Mouse (Mus musculus) forebrain, embryonic 13.5 days (tissue): ENCODE results near the gene Ints1. TPM values are rescaled to one million over a fixed set of nuclear protein-coding genes. Genes with fewer than 3 reads are reported as not detected.
A peak's percentile ranks its signal among the peaks of the same experiment; 100 is the strongest.
"Not testable (repeated sequence)": the region's sequence is repeated elsewhere in the genome, so short reads cannot be mapped to it uniquely, and the experiment has no call there.

Experiments used
- ATAC-seq: fragments of 200-750 bp; cut with Nextera tagmentation; 2 replicates; pipeline ENCODE4 v1.8.0; 2017
- H3K27ac ChIP-seq: fragments of 300-500 bp; sonication (generic); 2 replicates; pipeline ENCODE4 v1.5.1; 2015; ENCODE audit warnings: inconsistent platforms, mild to moderate bottlenecking, moderate library complexity
- H3K27me3 ChIP-seq: fragments of 300-500 bp; sonication (generic); 2 replicates; pipeline ENCODE4 v1.6.1; 2015; ENCODE audit warnings: mild to moderate bottlenecking, inconsistent platforms
- H3K36me3 ChIP-seq: fragments of 300-500 bp; sonication (generic); 2 replicates; pipeline ENCODE4 v1.6.1; 2015; ENCODE audit warnings: mild to moderate bottlenecking, inconsistent platforms; ENCODE audit not compliant: poor library complexity, severe bottlenecking
- H3K4me1 ChIP-seq: fragments of 300-500 bp; sonication (generic); 2 replicates; pipeline ENCODE4 v1.6.1; 2015; ENCODE audit warnings: inconsistent platforms
- H3K4me2 ChIP-seq: fragments of 300-500 bp; sonication (generic); 2 replicates; pipeline ENCODE4 v1.6.1; 2015; ENCODE audit warnings: inconsistent platforms, mild to moderate bottlenecking, moderate library complexity
- H3K4me3 ChIP-seq: fragments of 300-500 bp; sonication (generic); 2 replicates; pipeline ENCODE4 v1.5.1; 2015; ENCODE audit warnings: mild to moderate bottlenecking, inconsistent platforms
- H3K9ac ChIP-seq: fragments of 300-500 bp; sonication (generic); 2 replicates; pipeline ENCODE4 v1.6.1; 2015; ENCODE audit warnings: mild to moderate bottlenecking, inconsistent platforms
- H3K9me3 ChIP-seq: fragments of 300-500 bp; sonication (generic); replicated peaks from 2 replicates; pipeline ENCODE4 v1.6.1; 2016; ENCODE audit warnings: inconsistent platforms
- WGBS: fragments of 180-500 bp; shearing (Covaris S2); methylation state at CpG from one replicate; pipeline ENCODE4 v1.1.7; 2015; 5-methylcytosine and 5-hydroxymethylcytosine counted together
- polyA plus RNA-seq: library from polyadenylated mRNA; unstranded; fragments of >200 nt; fragmentation: Nextera tagmentation; extraction: Ambion mirVana; gene quantifications from 2 replicates; pipeline ENCODE4 v1.2.1, GENCODE M21; 2015

The Ints1 gene
- polyA plus RNA-seq, 1 experiment from 2014 or later = 23.5 TPM

GRCm38 (mm10) chr5:139745771-139746170 lies 29.7 kb downstream of the Ints1 start:
- H3K27ac ChIP-seq = no peak overlapping the region
- H3K4me3 ChIP-seq = no peak overlapping the region
- H3K36me3 ChIP-seq = peaks cover 9% of the 10 kb centered on the region
- no peaks in the 10 kb centered on the region for H3K4me1 ChIP-seq
- no peaks in the 10 kb centered on the region for H3K9me3 ChIP-seq
- 11% methylated on average over 3 of the region's 3 CpGs for WGBS
- H3K27me3 ChIP-seq = peaks cover 30% of the 10 kb centered on the region
- no peak; the same call in 1 of the 2 replicates for ATAC-seq
- no peak overlapping the region for H3K9ac ChIP-seq
- no peak overlapping the region for H3K4me2 ChIP-seq

- not testable (repeated sequence) for H3K27ac ChIP-seq, H3K36me3 ChIP-seq, H3K4me2 ChIP-seq, H3K4me1 ChIP-seq, ATAC-seq, H3K9me3 ChIP-seq, H3K4me3 ChIP-seq, H3K9ac ChIP-seq
- H3K27me3 ChIP-seq = peaks cover 22% of the 10 kb centered on the region
- 58% methylated on average over 3 of the region's 3 CpGs for WGBS
Measured at GRCm38 (mm10) chr5:139742640-139743039, 32.8 kb downstream of the Ints1 start.

GRCm38 (mm10) chr5:139738592-139739315 lies 36.7 kb downstream of the Ints1 start:
- H3K9me3 ChIP-seq = no peaks in the 10 kb centered on the region
- no peak for ATAC-seq
- H3K4me3 ChIP-seq = no peak overlapping the region
- no peak overlapping the region for H3K27ac ChIP-seq
- peaks cover 19% of the 10 kb centered on the region for H3K4me1 ChIP-seq
- H3K27me3 ChIP-seq = peaks cover 30% of the 10 kb centered on the region
- H3K9ac ChIP-seq = no peak overlapping the region
- no peak overlapping the region for H3K4me2 ChIP-seq
- WGBS = 82% methylated on average over 7 of the region's 7 CpGs
- no peaks in the 10 kb centered on the region for H3K36me3 ChIP-seq

DNA sequence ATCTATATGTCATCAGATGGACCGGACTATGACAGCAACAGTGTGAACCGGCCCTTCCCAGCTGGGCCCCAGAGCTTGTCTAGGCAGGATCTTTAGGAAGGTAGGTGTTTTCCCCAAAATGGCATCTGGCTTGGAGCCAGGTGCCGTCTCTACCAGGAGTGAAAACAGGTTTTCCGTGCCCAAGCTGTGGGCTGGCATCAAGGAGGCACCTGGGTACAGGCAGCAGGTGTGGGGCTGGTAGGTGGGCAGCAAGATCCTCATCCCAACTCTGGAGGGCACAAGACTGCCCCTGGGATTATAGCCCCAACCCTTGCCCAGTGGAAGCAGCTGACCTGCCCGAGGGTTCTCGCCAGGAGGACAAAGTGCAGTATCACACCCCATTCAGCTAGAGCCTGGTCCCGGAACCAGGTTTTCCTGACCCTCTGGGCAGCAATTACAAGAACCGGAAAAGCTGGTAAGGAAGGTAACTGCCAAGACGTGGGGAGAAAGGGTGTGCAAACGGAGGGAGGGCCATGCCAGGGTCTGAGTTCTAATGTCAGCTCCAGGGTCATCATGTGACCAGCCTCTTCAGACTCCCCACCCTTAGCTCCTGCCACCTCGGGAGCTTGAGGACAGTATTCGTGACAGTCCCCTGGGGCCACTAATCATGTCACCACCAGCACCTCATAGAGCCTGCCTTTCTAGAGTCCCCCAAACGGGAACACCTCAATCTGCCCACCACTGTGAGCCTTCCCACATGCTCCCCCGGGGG lies 37.5 kb downstream of the Ints1 start:
- peaks cover 19% of the 10 kb centered on the region for H3K4me1 ChIP-seq
- H3K4me3 ChIP-seq = no peak overlapping the region
- no peak overlapping the region for H3K27ac ChIP-seq
- WGBS = 83% methylated on average over 14 of the region's 14 CpGs
- ATAC-seq = no peak
- no peak overlapping the region for H3K9ac ChIP-seq
- H3K36me3 ChIP-seq = no peaks in the 10 kb centered on the region
- no peak overlapping the region for H3K4me2 ChIP-seq
- no peaks in the 10 kb centered on the region for H3K9me3 ChIP-seq
- peaks cover 30% of the 10 kb centered on the region for H3K27me3 ChIP-seq

- 10% methylated on average over 10 of the region's 10 CpGs for WGBS
- Histone ChIP-seq H3K4me1 (peaks cover 22% of the 10 kb centered on the region), H3K36me3 (no peaks in the 10 kb centered on the region), H3K27me3 (peaks cover 30% of the 10 kb centered on the region), H3K9me3 (no peaks in the 10 kb centered on the region), H3K4me3 (peak overlapping the region; percentile 47), H3K4me2 (peak overlapping the region; percentile 79), H3K9ac (no peak overlapping the region), H3K27ac (peak overlapping the region; percentile 44; the same call in 1 of the 2 replicates)
- ATAC-seq = peak; percentile 64
Measured at GRCm38 (mm10) chr5:139736504-139736940, 39.0 kb downstream of the Ints1 start.

GRCm38 (mm10) chr5:139735677-139736503 lies 39.6 kb downstream of the Ints1 start, which contains the start of gene Micall2:
Micall2 (minus strand) TSS chr5:139736336.
- peak within 1 kb of the TSS; percentile 44; the same call in 1 of the 2 replicates for H3K27ac ChIP-seq
- no peaks in the 10 kb centered on the region for H3K9me3 ChIP-seq
- WGBS = 5% methylated on average over 49 of the region's 50 CpGs
- peaks cover 25% of the 10 kb centered on the region for H3K27me3 ChIP-seq
- H3K4me2 ChIP-seq = peak within 1 kb of the TSS; percentile 79
- peak within 1 kb of the TSS; percentile 47 for H3K4me3 ChIP-seq
- ATAC-seq = peak; percentile 96
- no peaks in the 10 kb centered on the region for H3K36me3 ChIP-seq
- H3K9ac ChIP-seq = peak within 1 kb of the TSS; percentile 65
- peaks cover 28% of the 10 kb centered on the region for H3K4me1 ChIP-seq

DNA sequence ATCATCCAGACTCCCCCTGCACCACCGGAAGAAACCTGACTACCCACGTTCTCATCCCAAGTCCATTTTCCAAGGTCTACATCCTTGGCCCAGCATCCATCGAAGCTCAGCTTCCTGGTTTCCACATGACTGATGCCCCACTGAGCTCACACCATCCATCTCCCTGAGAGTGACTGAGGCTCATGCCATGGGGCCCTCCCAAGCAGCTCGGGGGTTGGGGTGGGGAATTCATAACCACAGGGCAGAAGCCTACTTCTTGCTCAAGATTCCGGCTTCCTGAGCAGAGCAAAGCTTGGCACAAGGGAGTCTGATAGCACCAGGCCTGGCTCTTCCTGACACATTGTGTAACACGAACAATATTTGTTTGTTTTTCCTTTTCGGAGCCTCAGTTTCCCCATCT lies 40.7 kb downstream of the Ints1 start:
- peaks cover 34% of the 10 kb centered on the region for H3K4me1 ChIP-seq
- ATAC-seq = no peak

GRCm38 (mm10) chr5:139734016-139734415 lies 41.5 kb downstream of the Ints1 start:
- no peak for ATAC-seq
- H3K9me3 ChIP-seq = no peaks in the 10 kb centered on the region
- WGBS = 87% methylated on average over 3 of the region's 3 CpGs
- H3K4me1 ChIP-seq = peaks cover 34% of the 10 kb centered on the region
- no peak overlapping the region for H3K9ac ChIP-seq
- peaks cover 25% of the 10 kb centered on the region for H3K27me3 ChIP-seq
- H3K36me3 ChIP-seq = no peaks in the 10 kb centered on the region
- H3K4me3 ChIP-seq = no peak overlapping the region
- no peak overlapping the region for H3K4me2 ChIP-seq
- no peak overlapping the region for H3K27ac ChIP-seq

More for the DNA sequence above, 40.7 kb downstream of the Ints1 start:
- Histone ChIP-seq H3K4me3 (no peak overlapping the region), H3K9ac (no peak overlapping the region), H3K4me2 (peak overlapping the region; percentile 79; the same call in 1 of the 2 replicates), H3K27ac (no peak overlapping the region), H3K27me3 (peaks cover 25% of the 10 kb centered on the region), H3K9me3 (no peaks in the 10 kb centered on the region), H3K36me3 (no peaks in the 10 kb centered on the region)
- WGBS = 83% methylated on average over 7 of the region's 7 CpGs

DNA sequence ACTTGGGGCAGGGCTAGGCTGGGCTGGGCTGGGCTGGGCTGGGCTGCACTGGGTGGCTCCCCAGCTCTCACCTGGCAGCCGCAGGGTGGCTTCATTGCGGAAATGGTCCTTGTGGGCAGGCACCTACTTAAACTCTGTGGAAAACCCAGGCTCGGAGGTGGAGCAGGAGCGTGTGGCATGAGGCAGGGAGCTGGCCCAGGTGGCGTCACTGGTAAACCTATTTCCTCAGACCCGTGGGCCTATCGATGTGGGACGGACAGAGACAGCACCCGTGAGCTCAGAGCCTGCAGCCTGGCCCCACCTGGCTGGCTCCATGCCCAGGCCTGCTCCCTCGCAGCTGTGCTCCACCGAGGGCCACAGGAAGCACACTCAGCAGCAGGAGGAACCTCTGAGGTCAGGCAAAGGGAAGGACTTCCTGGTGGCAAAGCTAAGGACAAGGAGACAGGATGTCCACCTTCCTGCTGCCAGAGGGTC lies 42.8 kb downstream of the Ints1 start:
- ATAC-seq = no peak
- 81% methylated on average over 11 of the region's 11 CpGs for WGBS

DNA sequence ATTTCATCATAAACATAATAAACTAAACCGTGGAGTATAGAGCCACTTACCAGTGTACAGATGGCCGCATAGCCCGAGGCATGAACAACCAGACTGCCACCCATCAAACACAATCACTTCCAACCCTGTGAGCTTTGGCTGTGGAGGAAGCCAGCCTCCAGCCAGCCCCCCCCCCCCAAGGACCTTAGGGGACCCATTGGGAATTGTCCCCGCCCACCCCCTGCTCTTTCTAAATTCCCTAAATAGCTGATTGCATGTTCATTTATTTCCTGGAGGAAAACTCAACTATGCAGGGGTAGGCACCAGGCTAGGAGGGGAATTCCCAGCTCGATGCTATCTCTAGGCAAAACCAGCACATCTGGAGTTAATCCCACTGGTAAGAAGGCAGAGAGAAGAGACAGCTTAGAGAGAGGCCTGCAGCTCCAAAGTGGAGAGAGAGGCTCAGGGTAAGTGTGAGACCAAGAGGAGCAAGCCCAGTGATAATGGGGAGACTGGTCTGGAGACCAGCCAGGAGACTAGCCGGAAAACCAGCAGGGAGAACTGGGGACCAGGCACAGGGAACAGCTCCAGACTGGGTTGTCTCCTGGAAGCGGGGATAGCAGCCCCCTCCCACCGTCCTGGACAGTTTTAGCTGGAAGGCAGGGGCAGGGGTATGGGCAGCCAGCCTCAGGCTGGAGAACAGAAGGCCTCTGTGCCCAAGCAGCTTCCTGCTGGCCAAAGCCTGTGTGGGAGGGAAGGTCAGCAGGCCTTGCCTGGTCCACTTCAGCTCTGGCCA lies 44.6 kb downstream of the Ints1 start:
- Histone ChIP-seq H3K9ac (no peak overlapping the region), H3K27me3 (peaks cover 16% of the 10 kb centered on the region), H3K9me3 (no peaks in the 10 kb centered on the region), H3K4me3 (no peak overlapping the region), H3K36me3 (no peaks in the 10 kb centered on the region), H3K4me1 (peaks cover 27% of the 10 kb centered on the region), H3K4me2 (no peak overlapping the region), H3K27ac (peak overlapping the region; percentile 19; the same call in 1 of the 2 replicates)
- 64% methylated on average over 8 of the region's 8 CpGs for WGBS
- no peak for ATAC-seq

More for the DNA sequence above, 42.8 kb downstream of the Ints1 start:
- no peaks in the 10 kb centered on the region for H3K36me3 ChIP-seq
- no peak overlapping the region for H3K4me2 ChIP-seq
- H3K27ac ChIP-seq = no peak overlapping the region
- H3K9me3 ChIP-seq = no peaks in the 10 kb centered on the region
- H3K4me3 ChIP-seq = no peak overlapping the region
- no peak overlapping the region for H3K9ac ChIP-seq
- peaks cover 34% of the 10 kb centered on the region for H3K4me1 ChIP-seq
- H3K27me3 ChIP-seq = peaks cover 20% of the 10 kb centered on the region

DNA sequence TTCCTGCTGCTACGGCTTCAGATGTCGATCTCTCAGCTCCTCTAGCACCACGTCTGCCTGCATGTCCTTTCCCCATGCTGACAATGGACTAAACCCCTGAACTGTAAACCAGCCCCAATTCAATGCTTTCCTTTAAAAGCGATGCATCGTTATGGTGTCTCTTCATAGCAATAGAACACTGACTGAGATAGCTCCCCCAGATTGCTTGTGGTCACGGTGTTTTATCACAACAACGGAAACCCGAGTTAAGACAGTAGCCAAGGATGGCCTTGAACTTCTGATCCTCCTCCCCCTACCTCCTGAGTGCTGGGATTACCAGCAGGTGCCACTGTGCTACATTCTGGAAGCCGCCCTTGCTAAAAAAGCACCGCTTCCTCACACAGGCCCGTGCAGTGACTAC lies 48.2 kb downstream of the Ints1 start:
- Histone ChIP-seq H3K4me2 (no peak overlapping the region), H3K4me1 (peaks cover 15% of the 10 kb centered on the region), H3K4me3 (no peak overlapping the region), H3K27ac (no peak overlapping the region), H3K9ac (no peak overlapping the region), H3K9me3 (no peaks in the 10 kb centered on the region), H3K27me3 (no peaks in the 10 kb centered on the region), H3K36me3 (no peaks in the 10 kb centered on the region)
- 81% methylated on average over 11 of the region's 11 CpGs for WGBS
- no peak for ATAC-seq
